Mouse (Mus musculus): ENCODE results near the gene She. TPM values are rescaled to one million over a fixed set of nuclear protein-coding genes. Genes with fewer than 3 reads are reported as not detected.

She gene
- polyA plus RNA-seq, 1 experiment from 2014 or later, result 6.7 TPM

GRCm38 (mm10) chr3:89887582-89888230 is 56.5 kb downstream of the She start:
- WGBS, result 92% methylated on average over 7 of the region's 7 CpGs
- Histone ChIP-seq H3K36me3 (ENCODE audit: insufficient read depth, low read length) (no peaks in the 10 kb centered on the region), H3K4me3 (ENCODE audit: low read length) (no peak overlapping the region), H3K9me3 (ENCODE audit: low read length) (no peaks in the 10 kb centered on the region), H3K4me1 (ENCODE audit: insufficient read depth, low read length) (peaks cover 4% of the 10 kb centered on the region; the same call in 1 of the 2 replicates), H3K4me2 (replicated peaks; ENCODE audit: low read depth, low read length) (no peak overlapping the region), H3K27me3 (ENCODE audit: insufficient read depth, low read length) (no peaks in the 10 kb centered on the region), H3K9ac (replicated peaks; ENCODE audit: low read length) (no peak overlapping the region), H3K27ac (ENCODE audit: low read length) (no peak overlapping the region)
- ATAC-seq (ENCODE audit: low FRiP score, low TSS enrichment), result no peak

- Histone ChIP-seq H3K36me3 (ENCODE audit: insufficient read depth, low read length) (no peaks in the 10 kb centered on the region), H3K4me1 (ENCODE audit: insufficient read depth, low read length) (peaks cover 4% of the 10 kb centered on the region; the same call in 1 of the 2 replicates), H3K4me2 (replicated peaks; ENCODE audit: low read depth, low read length) (no peak overlapping the region), H3K4me3 (ENCODE audit: low read length) (no peak overlapping the region), H3K27me3 (ENCODE audit: insufficient read depth, low read length) (no peaks in the 10 kb centered on the region), H3K9ac (replicated peaks; ENCODE audit: low read length) (no peak overlapping the region), H3K27ac (ENCODE audit: low read length) (no peak overlapping the region), H3K9me3 (ENCODE audit: low read length) (no peaks in the 10 kb centered on the region)
- WGBS, result 24% methylated on average over 8 of the region's 8 CpGs
- ATAC-seq (ENCODE audit: low FRiP score, low TSS enrichment), result no peak
These were observed 58.8 kb downstream of the She start for GRCm38 (mm10) chr3:89889841-89890430.

GRCm38 (mm10) chr3:89891696-89892095 is 60.5 kb downstream of the She start:
- no peaks in the 10 kb centered on the region for H3K27me3 ChIP-seq (ENCODE audit: insufficient read depth, low read length)
- peaks cover 9% of the 10 kb centered on the region; the same call in 1 of the 2 replicates for H3K4me1 ChIP-seq (ENCODE audit: insufficient read depth, low read length)
- H3K36me3 ChIP-seq (ENCODE audit: insufficient read depth, low read length), result no peaks in the 10 kb centered on the region
- no peaks in the 10 kb centered on the region for H3K9me3 ChIP-seq (ENCODE audit: low read length)
- no peak overlapping the region for H3K27ac ChIP-seq (ENCODE audit: low read length)
- H3K4me3 ChIP-seq (ENCODE audit: low read length), result no peak overlapping the region
- no peak overlapping the region for H3K4me2 ChIP-seq (replicated peaks; ENCODE audit: low read depth, low read length)
- no peak for ATAC-seq (ENCODE audit: low FRiP score, low TSS enrichment)
- H3K9ac ChIP-seq (replicated peaks; ENCODE audit: low read length), result no peak overlapping the region

- 88% methylated on average over 5 of the region's 5 CpGs for WGBS
- Histone ChIP-seq H3K4me1 (ENCODE audit: insufficient read depth, low read length) (peaks cover 10% of the 10 kb centered on the region; the same call in 1 of the 2 replicates), H3K36me3 (ENCODE audit: insufficient read depth, low read length) (no peaks in the 10 kb centered on the region), H3K4me3 (ENCODE audit: low read length) (no peak overlapping the region), H3K9ac (replicated peaks; ENCODE audit: low read length) (no peak overlapping the region), H3K27ac (ENCODE audit: low read length) (no peak overlapping the region), H3K9me3 (ENCODE audit: low read length) (no peaks in the 10 kb centered on the region), H3K4me2 (replicated peaks; ENCODE audit: low read depth, low read length) (no peak overlapping the region), H3K27me3 (ENCODE audit: insufficient read depth, low read length) (no peaks in the 10 kb centered on the region)
- no peak for ATAC-seq (ENCODE audit: low FRiP score, low TSS enrichment)
These were observed 61.4 kb downstream of the She start for GRCm38 (mm10) chr3:89892517-89893106.

GRCm38 (mm10) chr3:89896571-89896970 is 65.4 kb downstream of the She start:
- WGBS, result 28% methylated on average over 5 of the region's 5 CpGs

GRCm38 (mm10) chr3:89897204-89897796 is 66.1 kb downstream of the She start:
- H3K4me1 ChIP-seq (ENCODE audit: insufficient read depth, low read length), result peaks cover 19% of the 10 kb centered on the region
- no peaks in the 10 kb centered on the region for H3K27me3 ChIP-seq (ENCODE audit: insufficient read depth, low read length)
- no peak overlapping the region for H3K4me2 ChIP-seq (replicated peaks; ENCODE audit: low read depth, low read length)
- H3K27ac ChIP-seq (ENCODE audit: low read length), result no peak overlapping the region
- no peak for ATAC-seq (ENCODE audit: low FRiP score, low TSS enrichment)
- 71% methylated on average over 8 of the region's 8 CpGs for WGBS
- H3K36me3 ChIP-seq (ENCODE audit: insufficient read depth, low read length), result no peaks in the 10 kb centered on the region
- no peak overlapping the region for H3K4me3 ChIP-seq (ENCODE audit: low read length)
- H3K9me3 ChIP-seq (ENCODE audit: low read length), result no peaks in the 10 kb centered on the region
- no peak overlapping the region for H3K9ac ChIP-seq (replicated peaks; ENCODE audit: low read length)

More at GRCm38 (mm10) chr3:89896571-89896970, 65.4 kb downstream of the She start:
- H3K27me3 ChIP-seq (ENCODE audit: insufficient read depth, low read length), result no peaks in the 10 kb centered on the region
- H3K36me3 ChIP-seq (ENCODE audit: insufficient read depth, low read length), result no peaks in the 10 kb centered on the region
- no peak overlapping the region for H3K27ac ChIP-seq (ENCODE audit: low read length)
- peaks cover 19% of the 10 kb centered on the region for H3K4me1 ChIP-seq (ENCODE audit: insufficient read depth, low read length)
- no peak for ATAC-seq (ENCODE audit: low FRiP score, low TSS enrichment)
- no peak overlapping the region for H3K9ac ChIP-seq (replicated peaks; ENCODE audit: low read length)
- no peaks in the 10 kb centered on the region for H3K9me3 ChIP-seq (ENCODE audit: low read length)
- H3K4me2 ChIP-seq (replicated peaks; ENCODE audit: low read depth, low read length), result no peak overlapping the region
- H3K4me3 ChIP-seq (ENCODE audit: low read length), result no peak overlapping the region

- H3K27me3 ChIP-seq (ENCODE audit: insufficient read depth, low read length), result no peaks in the 10 kb centered on the region
These were observed 66.8 kb downstream of the She start for GRCm38 (mm10) chr3:89898011-89898410.

GRCm38 (mm10) chr3:89898870-89899510 is 67.8 kb downstream of the She start:
- H3K9ac ChIP-seq (replicated peaks; ENCODE audit: low read length), result no peak overlapping the region
- peak overlapping the region; percentile 52 for H3K27ac ChIP-seq (ENCODE audit: low read length)
- H3K9me3 ChIP-seq (ENCODE audit: low read length), result no peaks in the 10 kb centered on the region
- no peaks in the 10 kb centered on the region for H3K27me3 ChIP-seq (ENCODE audit: insufficient read depth, low read length)
- peaks cover 19% of the 10 kb centered on the region for H3K4me1 ChIP-seq (ENCODE audit: insufficient read depth, low read length)
- WGBS, result 48% methylated on average over 5 of the region's 5 CpGs
- H3K4me3 ChIP-seq (ENCODE audit: low read length), result no peak overlapping the region
- H3K36me3 ChIP-seq (ENCODE audit: insufficient read depth, low read length), result no peaks in the 10 kb centered on the region
- peak; percentile 68 for ATAC-seq (ENCODE audit: low FRiP score, low TSS enrichment)
- H3K4me2 ChIP-seq (replicated peaks; ENCODE audit: low read depth, low read length), result no peak overlapping the region

More at GRCm38 (mm10) chr3:89898011-89898410, 66.8 kb downstream of the She start:
- H3K4me2 ChIP-seq (replicated peaks; ENCODE audit: low read depth, low read length), result no peak overlapping the region
- peaks cover 19% of the 10 kb centered on the region for H3K4me1 ChIP-seq (ENCODE audit: insufficient read depth, low read length)
- H3K9ac ChIP-seq (replicated peaks; ENCODE audit: low read length), result no peak overlapping the region
- H3K27ac ChIP-seq (ENCODE audit: low read length), result no peak overlapping the region
- no peaks in the 10 kb centered on the region for H3K36me3 ChIP-seq (ENCODE audit: insufficient read depth, low read length)
- WGBS, result 76% methylated on average over 10 of the region's 10 CpGs
- ATAC-seq (ENCODE audit: low FRiP score, low TSS enrichment), result no peak
- H3K9me3 ChIP-seq (ENCODE audit: low read length), result no peaks in the 10 kb centered on the region
- H3K4me3 ChIP-seq (ENCODE audit: low read length), result no peak overlapping the region

GRCm38 (mm10) chr3:89899511-89899908 is 68.3 kb downstream of the She start:
- no peak overlapping the region for H3K4me2 ChIP-seq (replicated peaks; ENCODE audit: low read depth, low read length)
- H3K27ac ChIP-seq (ENCODE audit: low read length), result peak overlapping the region; percentile 52; the same call in 1 of the 2 replicates
- ATAC-seq (ENCODE audit: low FRiP score, low TSS enrichment), result no peak
- 62% methylated on average over 8 of the region's 8 CpGs for WGBS
- peaks cover 19% of the 10 kb centered on the region for H3K4me1 ChIP-seq (ENCODE audit: insufficient read depth, low read length)
- no peaks in the 10 kb centered on the region for H3K27me3 ChIP-seq (ENCODE audit: insufficient read depth, low read length)
- no peaks in the 10 kb centered on the region for H3K36me3 ChIP-seq (ENCODE audit: insufficient read depth, low read length)
- no peak overlapping the region for H3K4me3 ChIP-seq (ENCODE audit: low read length)
- no peak overlapping the region for H3K9ac ChIP-seq (replicated peaks; ENCODE audit: low read length)
- H3K9me3 ChIP-seq (ENCODE audit: low read length), result no peaks in the 10 kb centered on the region

Measured in kidney, embryonic 16.5 days (tissue).